Mouse (Mus musculus) effector memory CD4-positive, alpha-beta T cell, adult 7 months (primary cell): Measurements from ENCODE around the gene Fam124a. TPM values are rescaled to one million over a fixed set of nuclear protein-coding genes. Genes with fewer than 3 reads are reported as not detected.

Experiments used
- polyA plus RNA-seq: library from polyadenylated mRNA; unstranded; fragments of 100-300 nt; shearing (Covaris generic); gene quantifications from one replicate; pipeline ENCODE4 v1.2.1, GENCODE M21; 2017

Fam124a gene
- polyA plus RNA-seq, result 0.56 TPM

GRCm38 (mm10) chr14:62555309-62555829, at the start of gene Fam124a:
Fam124a (plus strand) TSS chr14:62555737.

GRCm38 (mm10) chr14:62566821-62567220, 11.3 kb downstream of the Fam124a start, which contains the start of gene Gm4131:
Gm4131 (minus strand) TSS chr14:62566921.

Other genes with a start within 250 kb of the Fam124a start
- 0.13 TPM for gene Gucy1b2, start 99.4 kb upstream of the Fam124a start, polyA plus RNA-seq
- gene Gm4131, start 11.2 kb downstream of the Fam124a start, polyA plus RNA-seq, result not detected
- gene Serpine3, start 107.9 kb downstream of the Fam124a start, polyA plus RNA-seq, result not detected
- 75.4 TPM for gene Ints6, start 205.4 kb downstream of the Fam124a start, polyA plus RNA-seq